Mouse (Mus musculus) urinary bladder, adult 2 months (tissue): ENCODE measurements around the gene Clk3. TPM values are rescaled to one million over a fixed set of nuclear protein-coding genes. Genes with fewer than 3 reads are reported as not detected.
"Not testable (repeated sequence)": the region's sequence is repeated elsewhere in the genome, so short reads cannot be mapped to it uniquely, and the experiment has no call there.

Experiments
- DNase-seq: peaks from one replicate; pipeline ENCODE4 v3.0.0; 2022; ENCODE audit warnings: low spot score
- polyA plus RNA-seq: library from polyadenylated mRNA; depleted of rRNA; stranded (reverse); fragments of >200 nt; gene quantifications from 2 replicates; pipeline ENCODE4 v1.2.3, GENCODE M21; 2012; rRNA removed

Clk3 gene
- polyA plus RNA-seq, 1 experiment = 111 TPM

- DNase-seq = no peak
Measured at GRCm38 (mm10) chr9:57723796-57724195, 41.9 kb downstream of the Clk3 start.

GRCm38 (mm10) chr9:57723315-57723715 lies 42.3 kb downstream of the Clk3 start:
- no peak for DNase-seq

DNA sequence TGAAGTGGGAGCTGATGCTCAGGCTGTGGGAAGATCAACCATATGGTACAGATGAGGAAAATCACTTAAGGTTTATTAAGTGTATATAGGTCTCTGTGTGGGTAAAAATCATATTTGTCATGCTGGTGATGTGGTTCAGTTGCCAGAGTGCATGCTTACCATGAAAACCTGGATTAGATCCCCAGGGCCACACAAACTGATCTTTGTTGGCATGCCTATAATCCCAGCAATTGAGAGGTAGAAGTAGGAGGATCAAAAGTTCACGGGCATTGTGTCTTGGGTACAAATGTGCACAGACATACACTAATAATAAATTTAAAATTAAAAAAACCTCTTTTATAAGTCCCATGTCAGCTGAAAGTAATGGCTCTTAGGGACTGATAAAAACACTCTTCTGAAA lies 43.3 kb downstream of the Clk3 start:
- no peak for DNase-seq

- no peak for DNase-seq
Measured at GRCm38 (mm10) chr9:57720736-57721135, 44.9 kb downstream of the Clk3 start.

- DNase-seq = no peak
Measured at GRCm38 (mm10) chr9:57718408-57718807, 47.3 kb downstream of the Clk3 start.

- no peak for DNase-seq
Measured at GRCm38 (mm10) chr9:57712194-57712593, 53.5 kb downstream of the Clk3 start.

GRCm38 (mm10) chr9:57710214-57710613 lies 55.4 kb downstream of the Clk3 start:
- DNase-seq = not testable (repeated sequence)

DNA sequence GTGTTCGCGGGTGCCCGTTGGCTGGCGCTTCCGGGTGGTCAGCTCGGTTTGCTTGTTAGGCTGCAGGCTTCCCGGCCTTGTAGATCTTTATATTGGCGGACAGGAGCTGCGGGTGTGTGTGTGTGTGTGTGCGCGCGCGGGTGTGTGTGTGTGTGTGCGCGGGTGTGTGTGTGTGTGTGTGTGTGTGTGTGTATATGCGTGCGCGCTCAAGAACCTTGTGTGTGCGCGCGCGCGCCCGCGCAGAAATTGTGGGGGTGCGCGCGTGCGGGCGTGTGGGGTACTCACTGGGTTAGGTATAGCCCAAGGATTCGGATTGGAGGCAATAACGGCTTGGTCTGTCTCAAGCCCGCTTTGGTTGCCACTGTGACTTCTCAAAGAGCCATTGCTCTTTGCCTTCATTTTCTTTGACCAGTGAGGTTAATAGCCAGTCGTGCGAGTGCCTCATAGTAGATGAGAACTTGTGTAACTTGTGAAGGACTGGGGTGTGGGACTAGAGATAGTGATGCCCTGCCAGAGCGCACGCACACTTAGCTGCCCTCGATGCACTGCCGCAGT lies 56.9 kb downstream of the Clk3 start:
- no peak for DNase-seq

- DNase-seq = peak; percentile 78
Measured at GRCm38 (mm10) chr9:57708068-57708719, 57.5 kb downstream of the Clk3 start, which contains the start of gene Edc3. Edc3 (plus strand) TSS chr9:57708540.

GRCm38 (mm10) chr9:57706496-57706895 lies 59.2 kb downstream of the Clk3 start:
- DNase-seq = no peak

Other genes starting within 250 kb of the Clk3 start
- gene Cox5a, start 244.6 kb downstream of the Clk3 start, polyA plus RNA-seq = 223 and 254 TPM in 2 replicates
- gene Fam219b, start 228.3 kb downstream of the Clk3 start, polyA plus RNA-seq = 14.9 and 17.5 TPM in 2 replicates
- gene Mpi, start 213.1 kb downstream of the Clk3 start, polyA plus RNA-seq = 21.3 and 22.5 TPM in 2 replicates
- gene Scamp2, start 204.9 kb downstream of the Clk3 start, polyA plus RNA-seq = 60.9 and 62.9 TPM in 2 replicates
- 32.4 and 38.8 TPM in 2 replicates for gene Ulk3, start 176.4 kb downstream of the Clk3 start, polyA plus RNA-seq
- gene Cplx3, start 159.6 kb downstream of the Clk3 start, polyA plus RNA-seq = not detected in 2 replicates
- 0.03 and 0.07 TPM in 2 replicates for gene Lman1l, start 145.1 kb downstream of the Clk3 start, polyA plus RNA-seq
- gene Csk, start 112.2 kb downstream of the Clk3 start, polyA plus RNA-seq = 54.8 and 69.3 TPM in 2 replicates
- not detected in 2 replicates for gene Cyp1a2, start 82.2 kb downstream of the Clk3 start, polyA plus RNA-seq
- gene Cyp1a1, start 77.9 kb downstream of the Clk3 start, polyA plus RNA-seq = 16.2 and 21.1 TPM in 2 replicates
- gene Edc3, start 57.3 kb downstream of the Clk3 start, polyA plus RNA-seq = 12.3 and 13.8 TPM in 2 replicates
- gene Arid3b, start 70.9 kb upstream of the Clk3 start, polyA plus RNA-seq = 5.6 and 6.7 TPM in 2 replicates
- 69.2 and 74.7 TPM in 2 replicates for gene Ubl7, start 145.1 kb upstream of the Clk3 start, polyA plus RNA-seq
- 13.6 and 14.8 TPM in 2 replicates for gene Sema7a, start 174.3 kb upstream of the Clk3 start, polyA plus RNA-seq
- gene Cyp11a1, start 240.6 kb upstream of the Clk3 start, polyA plus RNA-seq = 0.36 and 0.37 TPM in 2 replicates